Mouse (Mus musculus): Measurements from ENCODE around the gene St7.

St7 gene

DNA sequence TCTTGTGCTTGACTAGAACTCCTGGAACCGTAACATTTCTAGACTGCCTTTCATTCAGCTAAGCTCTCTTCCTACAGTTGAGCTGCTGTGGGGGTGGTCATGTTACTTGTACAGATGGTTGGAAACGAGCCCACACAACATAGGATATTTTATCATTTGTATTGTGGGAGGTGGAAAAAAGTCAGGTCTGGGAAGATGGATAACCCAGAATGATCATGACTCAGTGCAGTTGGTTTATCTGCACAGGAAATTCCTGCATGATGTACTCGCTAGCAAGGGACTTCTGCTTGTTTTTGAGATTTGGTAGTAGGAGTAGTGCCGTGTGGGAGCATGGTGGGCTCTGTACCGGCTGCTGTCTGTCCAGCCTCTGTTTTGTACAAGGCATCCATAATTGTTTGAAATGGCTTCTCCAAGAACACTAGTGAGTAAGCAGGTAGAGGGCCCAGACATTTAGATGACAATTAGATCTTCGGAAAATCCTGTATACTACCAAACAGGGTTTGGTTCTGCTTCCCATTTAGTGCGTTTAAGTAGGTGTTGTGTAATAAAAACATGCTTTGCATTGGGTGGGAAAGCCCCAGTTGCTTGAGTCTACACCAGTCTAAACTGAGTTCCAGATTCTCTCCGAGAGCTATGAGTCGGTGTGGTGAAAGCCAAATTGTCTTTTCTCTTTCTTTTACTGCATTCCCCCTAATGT is 71.4 kb downstream of the St7 start:
- no peak for DNase-seq (ENCODE audit: low read depth, low spot score)

DNA sequence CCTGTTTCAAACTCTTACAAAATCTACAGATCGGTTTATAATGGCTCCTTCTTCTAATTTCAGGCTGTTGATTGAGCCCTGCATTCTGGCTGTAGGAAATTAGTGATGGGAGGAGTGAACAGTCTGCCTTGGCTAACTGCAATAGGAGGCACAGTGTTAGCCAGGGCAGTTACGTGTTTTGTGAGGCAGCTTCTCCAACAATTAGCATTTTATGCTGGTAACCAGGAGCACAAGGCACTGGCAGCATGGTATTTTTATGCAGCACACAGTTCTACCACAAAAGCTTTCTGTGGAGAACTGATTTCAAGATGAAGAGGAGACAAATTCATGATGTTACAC is 71.9 kb downstream of the St7 start:
- DNase-seq (ENCODE audit: low read depth, low spot score) = no peak

DNA sequence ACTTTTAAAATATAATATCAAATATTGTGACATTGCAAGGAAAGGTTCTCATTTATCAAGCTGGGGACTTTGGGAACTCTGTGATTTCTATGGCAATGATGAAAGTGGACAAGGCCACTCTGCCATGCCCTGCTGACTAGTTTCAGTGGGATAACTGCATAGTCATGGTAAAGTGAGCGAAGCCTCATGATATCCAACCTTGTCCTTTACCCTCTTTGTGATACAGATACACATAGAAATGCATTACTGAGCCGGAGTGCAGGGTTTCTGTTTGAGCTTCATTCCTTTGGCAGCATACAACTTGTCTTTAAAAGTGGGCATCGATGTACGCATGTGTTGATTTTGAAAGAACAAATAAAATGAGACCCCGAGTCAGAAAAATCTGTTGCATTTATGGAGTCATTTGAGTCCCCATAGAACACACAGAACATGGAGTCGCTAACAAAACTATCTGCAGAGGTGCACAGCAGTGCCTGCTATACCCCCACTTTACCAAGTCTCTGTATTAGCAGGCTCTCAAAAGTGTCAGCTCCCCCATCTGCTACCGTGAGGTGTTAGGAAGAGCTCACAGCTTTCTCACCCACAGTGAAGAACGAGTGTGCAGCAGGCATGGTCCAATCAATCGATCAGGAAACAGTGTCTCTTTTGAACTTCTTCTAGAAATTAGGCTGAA is 77.4 kb downstream of the St7 start:
- DNase-seq (ENCODE audit: low read depth, low spot score) = no peak

DNA sequence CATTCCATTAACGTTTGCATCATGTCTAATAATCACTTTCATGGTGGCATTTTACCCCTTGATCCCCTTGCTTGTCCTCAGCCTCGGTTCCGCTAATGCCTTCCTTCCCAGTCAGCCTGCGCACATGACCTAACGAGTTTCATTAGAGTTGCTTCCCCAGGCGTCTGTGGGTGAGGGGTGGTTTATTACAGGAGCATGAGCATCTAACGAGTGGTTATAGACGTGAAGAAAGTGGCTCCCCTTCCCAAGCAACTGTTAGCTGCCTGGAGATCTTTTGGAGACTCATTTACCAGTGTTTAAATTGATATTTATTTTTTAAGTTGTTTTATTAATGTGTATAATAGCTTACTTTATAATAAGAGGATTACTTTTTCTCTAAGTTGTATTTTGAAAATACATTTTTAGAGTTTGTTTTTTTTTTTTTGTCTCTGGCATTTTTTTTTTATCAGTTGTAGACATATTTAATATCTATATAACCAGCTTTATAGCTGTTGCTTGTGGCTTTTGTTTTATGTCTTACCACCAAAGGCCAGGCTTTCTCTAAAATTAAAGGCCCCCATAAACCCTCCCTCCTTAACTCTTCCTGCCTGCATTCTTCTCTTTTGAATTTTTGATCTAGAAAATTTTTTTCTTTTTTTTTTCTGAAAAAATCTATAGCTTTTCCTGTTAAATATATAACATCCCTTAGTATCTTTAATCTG is 78.1 kb downstream of the St7 start:
- DNase-seq (ENCODE audit: low read depth, low spot score) = no peak

DNA sequence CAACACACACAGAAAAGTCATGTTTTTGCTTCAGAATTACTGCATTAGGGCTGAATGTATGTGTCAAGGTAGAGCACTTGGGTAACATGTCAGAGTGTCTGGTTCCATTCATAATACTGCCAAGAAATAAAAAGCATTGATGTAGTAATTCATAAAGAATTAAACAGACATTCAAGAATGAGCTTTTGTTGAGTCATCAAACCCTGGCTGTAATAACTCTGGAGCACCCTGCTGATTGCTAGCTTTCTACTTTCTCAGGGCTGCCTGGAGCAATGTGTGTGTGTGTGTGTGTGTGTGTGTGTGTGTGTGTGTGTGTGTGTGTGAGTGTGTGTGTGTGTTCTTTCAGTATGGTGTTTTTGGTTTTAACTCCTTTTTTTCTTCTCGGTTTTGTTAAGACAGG is 78.7 kb downstream of the St7 start:
- no peak for DNase-seq (ENCODE audit: low read depth, low spot score)

DNA sequence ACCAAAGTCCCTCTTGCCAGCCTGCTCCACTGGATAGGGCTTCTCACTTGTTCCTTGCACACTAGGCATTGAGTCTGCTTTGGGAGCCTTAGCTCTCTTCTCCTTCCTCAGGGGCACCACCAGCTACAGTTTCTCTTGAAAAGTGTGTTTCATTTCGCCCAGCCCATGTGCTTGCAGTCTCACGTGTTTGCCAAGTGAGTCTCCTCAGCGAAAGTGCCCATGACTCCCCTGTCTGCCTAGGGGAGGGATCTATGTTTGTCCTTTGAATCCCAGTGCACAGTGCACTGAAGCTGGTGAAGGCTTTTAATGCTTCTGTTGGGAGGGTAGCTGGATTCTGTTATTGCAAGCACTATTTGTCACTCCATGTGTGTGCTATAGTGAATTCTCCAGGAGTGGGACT is 79.8 kb downstream of the St7 start:
- no peak for DNase-seq (ENCODE audit: low read depth, low spot score)

DNA sequence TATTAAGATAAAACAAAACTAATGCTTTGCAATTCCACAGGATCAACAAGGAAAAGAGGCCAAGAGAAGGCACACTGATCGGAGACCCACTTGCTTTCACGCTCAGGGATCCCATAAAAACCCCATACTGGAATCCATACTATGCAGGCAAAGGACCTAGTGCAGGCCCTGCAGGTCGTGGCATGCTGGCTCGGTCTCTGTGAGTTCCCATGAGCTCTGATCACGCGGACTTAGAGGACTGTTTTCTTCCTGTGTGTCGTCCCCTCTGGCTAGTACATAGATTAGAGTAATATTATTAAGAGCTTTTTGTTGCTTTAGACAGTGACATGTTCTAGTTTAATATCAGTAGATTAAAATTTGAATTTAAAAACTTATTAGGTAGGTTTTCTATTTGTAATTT is 83.3 kb downstream of the St7 start:
- no peak for DNase-seq (ENCODE audit: low read depth, low spot score)

DNA sequence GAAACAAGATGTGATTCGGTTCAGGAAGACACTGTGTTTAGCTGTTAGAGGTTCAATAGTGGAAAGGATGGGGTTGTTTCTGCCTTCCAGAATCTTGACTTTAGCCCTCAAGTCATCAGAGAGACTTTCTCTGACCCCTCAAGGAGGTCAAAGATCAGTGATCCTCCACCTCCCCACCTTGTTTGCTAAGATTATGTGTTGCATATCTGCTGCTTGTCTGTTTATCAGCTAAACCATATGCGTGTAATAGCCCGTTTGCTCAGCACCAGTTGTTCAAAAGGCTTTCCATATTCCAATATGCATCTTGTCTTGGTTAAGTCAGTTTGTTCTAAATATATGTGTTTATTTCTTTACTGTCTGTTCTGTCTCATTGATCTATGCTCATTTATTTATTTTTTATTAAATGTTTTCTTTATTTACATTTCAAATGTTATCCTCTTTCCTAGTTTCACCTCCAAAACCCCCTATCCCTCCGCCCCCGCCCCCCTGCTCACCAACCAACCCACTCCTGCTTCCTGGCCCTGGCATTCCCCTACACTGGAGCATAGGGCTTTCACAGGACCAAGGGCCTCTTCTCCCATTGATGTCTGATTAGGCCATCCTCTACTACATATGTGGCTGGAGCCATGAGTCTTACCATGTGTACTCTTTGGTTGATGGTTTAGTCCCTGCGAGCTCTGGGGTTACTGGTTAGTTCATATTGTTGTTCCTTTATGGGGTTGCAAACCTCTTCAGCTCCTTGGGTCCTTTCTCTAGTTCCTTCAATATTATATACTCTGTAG is 84.5 kb downstream of the St7 start:
- no peak for DNase-seq (ENCODE audit: low read depth, low spot score)

DNA sequence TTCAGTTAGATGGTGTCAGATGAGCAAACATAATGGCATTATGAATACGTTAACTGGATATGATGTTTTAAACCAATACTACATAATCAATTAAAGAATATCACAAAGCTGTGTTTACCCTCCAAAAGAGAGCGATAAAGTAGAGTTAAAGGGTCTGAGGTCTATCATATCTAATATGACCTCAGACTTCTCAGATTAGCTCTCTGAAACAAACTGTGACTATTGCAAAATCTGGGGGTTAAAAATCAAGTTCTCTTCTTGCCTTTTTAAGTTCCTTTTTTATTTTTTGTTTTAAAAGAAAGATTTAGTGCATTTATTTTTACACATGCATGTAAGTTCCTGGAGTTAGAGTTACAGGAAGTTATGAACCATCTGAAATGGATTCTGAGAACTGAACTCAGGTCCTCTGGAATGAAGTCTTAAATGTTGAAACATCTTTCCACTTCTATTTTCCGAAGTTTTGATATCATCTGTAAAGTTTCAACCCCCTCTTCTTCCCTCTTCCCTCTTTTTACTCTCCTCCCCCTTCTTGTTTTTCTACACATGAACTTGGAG is 86.0 kb downstream of the St7 start:
- no peak for DNase-seq (ENCODE audit: low read depth, low spot score)

DNA sequence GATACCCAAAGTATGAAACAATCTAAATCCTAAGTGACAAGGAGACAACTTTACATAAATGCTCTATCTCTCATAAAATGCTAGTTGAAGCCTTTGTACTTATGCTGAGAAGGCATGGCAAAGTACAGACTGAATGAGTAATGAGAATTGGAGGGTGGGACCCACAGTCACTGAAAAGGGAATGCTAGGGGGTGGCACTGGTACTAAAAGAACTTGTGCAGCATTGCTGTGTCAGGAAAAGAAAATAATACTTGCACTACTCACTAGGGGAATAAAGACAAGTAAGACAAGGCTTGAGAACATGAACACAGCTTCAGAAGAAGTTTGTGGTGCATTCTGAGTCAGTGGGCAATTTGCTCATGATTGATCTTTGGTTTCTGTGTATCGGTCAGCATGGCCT is 90.8 kb downstream of the St7 start:
- DNase-seq (ENCODE audit: low read depth, low spot score) = no peak

DNA sequence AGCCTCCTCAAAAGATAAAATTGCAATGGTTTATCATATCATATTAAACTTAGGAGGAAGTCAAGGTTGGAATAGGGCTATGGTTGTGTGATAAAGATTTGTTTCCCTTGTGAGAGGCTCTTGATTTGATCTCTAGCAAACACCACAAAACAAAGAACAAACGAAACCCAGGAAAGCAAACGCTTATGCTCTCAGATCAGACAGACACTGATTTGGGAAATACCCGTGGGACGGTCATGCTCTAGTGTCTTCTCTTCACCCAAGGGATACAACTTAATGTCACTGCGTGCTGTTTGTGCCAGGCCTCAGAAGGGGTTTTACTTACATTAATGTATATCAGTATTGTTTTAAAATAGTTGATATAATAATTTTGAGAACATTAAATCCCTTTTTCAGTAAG is 91.8 kb downstream of the St7 start:
- no peak for DNase-seq (ENCODE audit: low read depth, low spot score)

DNA sequence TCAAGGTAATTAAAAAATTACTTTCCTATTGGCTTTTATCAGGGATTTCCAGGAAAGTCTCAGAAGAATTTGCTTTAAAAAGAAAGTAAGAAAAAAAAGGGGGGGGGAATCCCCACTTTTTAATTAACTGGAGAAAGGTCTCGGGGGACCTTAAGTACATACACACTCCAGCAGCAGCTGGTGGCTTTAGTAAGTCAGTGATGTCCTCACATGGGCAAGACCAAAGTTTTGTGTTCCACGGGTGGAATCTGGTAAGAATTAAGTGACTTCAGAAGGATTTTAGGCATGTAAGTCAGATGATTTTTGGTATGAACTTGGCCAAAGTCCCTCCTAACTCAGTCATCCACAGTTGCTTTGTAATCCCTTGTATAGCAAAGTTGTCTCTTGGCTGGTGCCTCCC is 92.5 kb downstream of the St7 start:
- DNase-seq (ENCODE audit: low read depth, low spot score) = no peak

DNA sequence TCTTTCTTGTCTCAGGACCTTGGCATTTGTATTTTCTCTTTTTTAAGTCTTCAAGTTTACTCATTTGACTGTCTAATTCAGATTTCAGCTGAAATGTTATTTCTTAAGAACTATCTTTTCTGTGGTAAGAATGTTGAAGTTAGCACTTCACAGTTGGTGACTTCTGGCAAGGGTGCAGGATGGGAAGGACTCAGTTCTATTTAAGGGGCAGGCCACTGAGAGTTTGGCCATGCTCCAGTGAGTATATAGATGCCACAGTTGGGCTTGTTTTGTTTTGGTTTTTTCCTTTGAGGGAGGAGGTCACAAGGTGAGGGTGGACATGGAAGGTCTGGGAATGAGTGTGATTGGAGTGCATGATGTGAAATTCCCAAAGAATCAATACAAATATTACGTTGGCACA is 95.1 kb downstream of the St7 start:
- DNase-seq (ENCODE audit: low read depth, low spot score) = no peak

DNA sequence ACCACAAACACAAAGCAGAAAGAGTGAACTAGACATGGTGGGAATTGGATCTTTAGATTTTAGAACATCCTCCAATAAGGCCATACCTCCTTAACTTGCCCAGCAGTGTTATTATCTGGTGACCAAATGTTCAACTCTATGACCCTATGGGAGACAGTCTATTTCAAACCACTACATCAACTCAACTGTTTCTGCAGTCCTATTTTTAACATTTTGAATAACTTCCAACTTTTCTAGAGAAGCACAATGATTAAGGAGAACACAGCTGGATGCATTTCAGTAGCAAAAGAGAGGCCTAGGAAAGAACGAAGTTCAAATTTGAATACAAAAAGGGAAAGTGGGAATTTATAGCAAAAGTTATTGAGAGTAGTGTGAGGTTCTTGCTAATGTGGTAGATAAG is 97.5 kb downstream of the St7 start:
- no peak for DNase-seq (ENCODE audit: low read depth, low spot score)

DNA sequence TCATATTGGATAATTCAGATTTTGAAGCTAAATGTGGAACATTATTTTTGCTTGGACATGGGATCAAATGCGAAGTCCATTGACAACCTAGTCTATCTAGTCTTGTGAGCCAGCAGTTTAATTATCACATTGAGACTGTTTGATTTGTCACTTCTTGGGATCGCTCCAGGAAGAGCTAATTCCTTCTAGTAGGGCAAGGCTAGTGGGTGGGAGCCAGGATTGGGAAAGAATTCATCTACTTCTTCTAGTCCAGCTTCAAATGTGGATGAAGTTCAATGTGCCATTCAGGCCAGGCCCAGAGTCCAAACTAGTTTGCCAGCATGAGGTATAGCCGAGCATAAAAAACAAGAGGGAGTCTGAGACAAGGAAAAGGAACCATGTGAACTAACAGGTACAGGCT is 100.7 kb downstream of the St7 start:
- no peak for DNase-seq (ENCODE audit: low read depth, low spot score)

DNA sequence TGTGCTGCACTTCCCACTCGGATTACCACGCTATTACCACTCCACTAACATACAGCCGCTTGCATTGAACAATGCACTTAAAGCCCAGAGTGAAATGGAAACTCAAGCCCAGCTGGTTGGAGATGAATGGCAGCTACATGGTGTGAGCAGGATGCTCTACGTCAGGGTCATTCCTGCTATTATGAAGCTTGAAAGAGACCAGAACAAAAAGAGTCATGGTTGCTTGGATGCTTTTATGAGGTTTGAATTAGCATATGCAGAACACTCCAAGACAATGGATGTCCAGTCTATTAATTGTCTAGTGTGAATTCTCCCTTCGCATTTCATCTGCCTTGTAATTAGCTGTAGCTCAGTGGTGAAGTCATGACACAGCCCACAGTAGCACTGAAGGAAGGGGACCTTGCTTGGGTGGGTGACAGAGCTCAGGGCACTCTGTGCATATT is 104.6 kb downstream of the St7 start:
- no peak for DNase-seq (ENCODE audit: low read depth, low spot score)

DNA sequence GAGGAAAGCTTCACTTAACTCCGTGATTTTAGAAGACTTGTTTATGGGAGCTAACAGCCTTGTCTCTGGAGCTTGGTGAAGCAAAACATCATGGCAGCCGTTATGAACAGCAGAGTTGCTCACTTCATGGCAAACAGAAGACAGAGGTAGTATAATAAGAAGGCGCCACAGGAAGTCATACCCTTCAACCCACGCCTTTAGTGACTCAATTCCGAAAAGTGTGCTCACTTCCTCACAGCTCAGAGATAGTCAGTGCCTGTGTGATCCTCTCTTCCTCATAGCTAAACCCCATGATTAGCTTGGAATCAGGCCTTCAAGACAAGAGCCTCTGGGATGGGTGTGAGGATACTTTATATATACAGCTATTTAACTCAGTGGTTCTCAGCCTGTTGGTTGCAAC is 108.0 kb downstream of the St7 start:
- no peak for DNase-seq (ENCODE audit: low read depth, low spot score)

DNA sequence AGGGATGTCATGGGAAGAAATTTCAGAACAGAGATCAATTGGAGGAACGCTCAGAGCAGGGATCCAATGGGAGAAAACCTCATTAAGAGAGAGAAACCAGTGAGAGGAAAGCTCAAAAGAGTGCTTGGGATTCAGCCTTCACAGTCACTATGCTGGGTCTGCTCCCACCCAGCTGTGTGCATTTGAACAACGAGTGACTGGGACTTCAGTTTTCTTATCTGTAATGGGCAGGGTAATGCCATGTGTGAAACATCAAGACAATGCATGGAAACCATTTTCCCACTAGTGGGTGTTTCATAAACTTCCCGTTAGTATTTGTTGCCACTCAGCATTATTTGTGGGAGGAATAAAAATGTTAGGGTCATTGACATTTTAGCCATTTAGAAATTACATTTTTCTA is 111.7 kb downstream of the St7 start:
- DNase-seq (ENCODE audit: low read depth, low spot score) = no peak

DNA sequence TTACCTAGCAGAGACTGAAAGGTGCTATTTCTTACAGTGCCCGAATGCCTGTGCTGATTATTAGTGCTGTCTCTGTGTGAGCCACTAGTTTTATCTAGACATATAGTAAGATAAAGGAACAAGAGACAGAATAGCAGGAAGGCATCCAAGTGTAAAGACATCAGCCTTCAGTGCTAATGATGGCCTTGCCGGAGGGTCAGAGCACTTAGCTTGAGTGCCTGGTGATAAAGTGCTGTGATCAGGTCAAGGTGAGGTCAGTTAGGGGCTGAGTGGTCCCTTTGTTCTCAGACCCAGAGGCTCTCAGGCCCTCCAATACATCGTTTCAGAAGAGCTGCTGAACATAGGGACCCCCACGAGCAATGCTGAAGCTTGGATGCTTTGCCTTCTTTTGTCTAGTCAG is 113.8 kb downstream of the St7 start:
- no peak for DNase-seq (ENCODE audit: low read depth, low spot score)

DNA sequence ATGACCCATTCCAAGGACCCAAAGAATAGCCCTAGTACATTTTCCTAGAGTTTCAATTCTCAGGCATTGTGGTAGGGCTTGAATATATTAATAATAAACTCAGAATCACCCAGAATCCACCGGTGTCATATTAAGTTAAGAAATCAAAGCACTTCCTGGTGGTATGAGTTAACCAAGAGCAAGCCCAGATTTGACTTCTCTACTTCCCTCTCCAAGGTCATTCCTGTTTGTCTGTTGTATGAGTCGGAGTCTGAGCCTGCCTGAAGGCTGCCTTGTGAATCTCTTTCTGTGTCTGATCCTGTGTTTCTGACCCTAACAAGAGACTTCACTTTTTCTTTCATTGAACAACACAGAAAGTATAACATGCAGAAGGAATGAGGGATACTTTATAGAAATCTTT is 118.3 kb downstream of the St7 start:
- no peak for DNase-seq (ENCODE audit: low read depth, low spot score)

DNA sequence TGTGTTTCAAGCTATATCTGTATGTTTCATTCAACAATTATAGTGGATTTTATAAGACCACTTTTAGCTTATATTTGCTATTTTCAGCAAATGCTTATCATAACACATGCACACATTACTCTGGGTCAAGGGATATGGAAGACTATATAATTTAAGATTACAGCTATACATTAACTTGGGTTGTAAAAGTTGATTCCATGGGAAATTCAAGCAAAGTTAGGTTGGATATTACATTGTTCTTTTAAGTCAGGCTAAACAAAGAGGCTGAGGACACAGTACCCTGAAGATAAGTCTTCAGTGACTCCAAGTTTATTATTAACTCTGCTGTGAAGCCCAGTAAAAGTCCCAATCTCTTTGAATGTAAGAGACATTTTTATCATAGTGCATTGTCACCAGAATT is 118.8 kb downstream of the St7 start:
- DNase-seq (ENCODE audit: low read depth, low spot score) = no peak

DNA sequence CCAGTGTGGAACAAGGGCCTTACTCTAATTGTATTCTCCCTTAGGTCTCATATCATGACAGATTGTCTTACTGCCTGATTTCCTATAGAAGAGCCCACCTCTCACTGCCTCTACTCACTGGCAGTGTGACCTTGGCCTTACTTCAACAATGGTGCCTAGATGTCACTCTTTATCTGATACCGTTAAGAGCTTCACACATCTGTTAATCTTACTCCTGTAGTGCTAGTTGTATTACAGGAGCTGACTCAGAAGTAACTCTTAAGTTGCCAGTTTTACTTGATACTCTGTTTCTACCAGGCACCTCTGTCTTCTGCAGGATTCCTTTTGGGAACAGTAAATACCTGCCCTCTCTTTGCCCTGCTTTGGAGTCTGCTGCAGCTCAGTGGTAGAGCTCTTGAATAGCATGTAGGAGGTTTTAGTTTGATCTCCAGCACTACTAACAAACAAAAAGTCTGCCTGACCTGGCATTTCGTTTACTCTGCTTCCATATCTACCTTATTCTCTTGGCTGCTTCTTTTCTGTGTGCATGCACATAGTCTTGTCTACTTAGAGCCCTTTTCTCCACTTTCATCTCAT is 121.4 kb downstream of the St7 start:
- no peak for DNase-seq (ENCODE audit: low read depth, low spot score)
